Mouse (Mus musculus): ENCODE results near the gene Usf2. TPM values are rescaled to one million over a fixed set of nuclear protein-coding genes. Genes with fewer than 3 reads are reported as not detected.

Usf2 gene
- polyA plus RNA-seq (2014; fragmentation: Illumina TruSeq; extraction: RNeasy Lipid Tissue Mini Kit (QIAGEN cat#74804); ENCODE audit: low read depth, low replicate concordance): 121 TPM

DNA sequence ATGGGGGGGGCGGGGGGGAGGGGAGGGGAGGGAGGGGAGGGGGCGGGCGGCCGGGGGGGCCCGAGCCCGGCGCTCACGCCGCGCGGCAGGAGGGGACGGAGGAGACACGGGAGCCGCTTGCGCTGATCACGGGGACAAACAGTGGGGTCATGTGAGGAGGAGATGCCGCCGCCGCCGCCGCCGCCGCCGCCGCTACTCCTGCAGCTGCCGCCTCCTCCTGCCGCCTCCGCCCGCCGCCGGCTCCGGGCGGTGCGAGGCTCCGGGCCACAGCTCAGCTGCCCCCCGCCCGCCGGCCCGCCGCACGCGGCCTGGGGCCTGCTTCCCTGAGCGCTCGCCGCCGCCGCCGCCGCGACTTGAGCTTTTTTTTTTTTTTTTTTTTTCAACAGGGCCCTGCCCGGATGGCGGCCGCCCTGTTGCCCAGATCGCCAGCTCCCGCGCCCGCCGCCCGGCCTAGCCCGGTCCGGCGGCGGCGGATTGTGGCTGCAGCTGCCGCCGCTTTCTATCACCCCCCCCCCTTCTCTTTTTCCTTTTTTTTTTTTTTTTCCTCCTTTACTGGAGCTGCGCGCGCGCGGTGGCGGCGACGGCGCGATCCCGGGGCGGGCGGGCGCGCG, at the start of gene Usf2:
Gene Usf2 (minus strand): TSS at position 48 of the 611 bp plus-strand sequence.

DNA sequence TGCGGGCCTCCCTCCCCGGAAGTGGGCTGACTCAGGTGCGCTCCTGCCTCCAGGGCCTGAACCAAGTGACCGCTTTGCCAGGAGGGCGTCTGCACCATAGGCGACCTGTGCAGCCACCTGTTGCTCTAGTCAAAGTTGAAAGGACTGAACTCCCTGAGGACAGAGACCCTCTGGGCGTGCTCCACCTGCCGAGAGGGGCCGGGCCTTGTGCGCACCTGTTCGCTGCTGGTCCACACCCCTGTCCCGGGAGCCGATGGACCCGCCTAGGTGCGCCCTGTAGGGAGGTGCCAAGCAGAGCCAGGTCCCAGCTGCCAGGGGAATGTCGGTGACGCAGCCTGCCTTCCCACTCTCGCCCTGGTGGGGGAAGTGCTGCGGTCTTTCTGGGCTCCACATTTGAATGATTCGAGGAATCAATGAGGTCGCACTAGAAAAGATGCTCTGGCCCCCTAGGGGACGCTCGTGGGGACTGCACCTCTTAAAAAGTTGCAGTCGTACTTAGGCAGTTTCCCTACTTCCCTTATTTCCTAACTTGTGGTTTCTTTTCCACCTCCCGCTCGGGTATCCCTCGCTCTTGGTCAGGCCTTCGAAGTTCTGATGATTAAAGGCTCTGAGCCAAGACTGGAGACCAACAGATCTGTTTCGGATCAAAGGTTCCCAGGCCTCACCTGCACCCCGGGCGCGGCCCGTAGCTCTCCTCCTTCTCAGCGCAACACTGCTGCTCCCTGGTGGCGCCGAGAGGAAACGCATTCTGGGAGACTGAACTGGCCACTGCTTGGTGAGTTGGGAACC, 17.1 kb upstream of the Usf2 start, which contains the start of gene Fam187b:
Gene Fam187b (plus strand): TSS at position 290 of the 789 bp plus-strand sequence.

DNA sequence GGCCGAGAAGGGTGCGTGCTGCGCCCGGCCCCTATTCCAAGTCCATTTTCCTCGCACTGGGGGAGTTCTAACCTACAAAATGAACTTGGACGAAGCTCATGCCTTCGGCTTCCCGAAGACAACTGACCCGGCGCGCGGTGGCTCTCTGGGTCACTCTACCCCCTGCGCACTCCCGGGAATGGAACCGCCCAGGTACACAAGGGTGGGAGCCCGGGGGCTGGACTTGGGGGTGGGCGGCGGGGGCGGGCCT, 16.6 kb upstream of the Usf2 start, which contains the start of gene Lsr:
Gene Lsr (minus strand): TSS at position 214 of the 250 bp plus-strand sequence.

DNA sequence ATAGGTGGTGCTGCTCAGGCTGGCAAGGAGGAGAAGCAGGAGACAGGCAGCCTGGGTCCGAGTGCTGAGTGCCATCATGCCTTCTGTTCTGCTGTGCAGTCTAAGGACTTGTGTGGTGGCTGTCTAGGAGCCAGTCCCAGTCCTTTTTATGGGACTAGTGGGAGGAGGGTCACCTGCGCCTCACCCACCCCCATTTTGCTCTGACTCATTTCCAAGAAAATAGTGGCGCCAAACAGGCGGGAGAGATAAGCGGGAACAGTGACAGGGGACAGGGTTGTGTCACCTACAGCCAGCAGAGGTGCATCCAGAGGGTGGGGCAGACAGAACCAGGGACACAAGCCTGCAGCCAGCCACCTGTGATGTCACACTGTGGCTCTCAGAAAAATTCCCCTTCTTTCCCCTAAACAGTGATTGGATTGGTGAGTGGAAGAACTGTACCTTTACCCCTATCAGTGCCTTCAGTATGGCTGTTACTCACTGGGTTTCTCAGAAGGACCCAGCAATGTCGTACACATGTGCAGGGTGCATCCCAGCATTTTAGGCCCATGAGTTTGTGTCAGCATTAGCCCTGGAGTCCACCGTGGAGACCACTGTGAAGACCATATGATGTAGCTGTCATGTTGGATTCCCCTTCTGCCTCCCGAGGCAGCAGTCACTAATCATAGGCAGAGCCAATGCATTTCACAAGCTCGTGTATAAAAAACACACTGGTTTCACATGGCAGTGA, 12.5 kb downstream of the Usf2 start, which contains the start of gene Hamp:
Gene Hamp (minus strand): TSS at position 124 of the 727 bp plus-strand sequence.

DNA sequence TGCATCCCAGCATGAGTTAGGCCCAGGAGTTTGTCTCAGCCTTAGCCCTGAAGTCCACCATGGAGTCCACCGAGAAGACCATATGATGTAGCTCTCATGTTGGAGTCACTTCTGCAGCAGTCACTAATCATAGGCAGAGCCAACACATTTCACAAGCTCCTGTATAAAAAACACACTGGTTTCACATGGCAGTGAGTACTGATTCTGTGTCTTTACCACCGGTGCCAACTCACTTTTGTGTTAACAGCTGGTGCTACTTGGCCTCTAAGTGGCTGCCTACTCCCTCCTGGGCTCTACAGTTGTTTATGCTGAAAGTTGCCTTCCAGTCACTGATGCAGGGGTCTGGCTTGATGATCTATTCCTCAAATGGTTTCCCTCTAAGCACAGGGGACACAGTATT, 32.0 kb downstream of the Usf2 start, which contains the start of gene Hamp2:
Gene Hamp2 (minus strand): TSS at position 101 of the 400 bp plus-strand sequence.

DNA sequence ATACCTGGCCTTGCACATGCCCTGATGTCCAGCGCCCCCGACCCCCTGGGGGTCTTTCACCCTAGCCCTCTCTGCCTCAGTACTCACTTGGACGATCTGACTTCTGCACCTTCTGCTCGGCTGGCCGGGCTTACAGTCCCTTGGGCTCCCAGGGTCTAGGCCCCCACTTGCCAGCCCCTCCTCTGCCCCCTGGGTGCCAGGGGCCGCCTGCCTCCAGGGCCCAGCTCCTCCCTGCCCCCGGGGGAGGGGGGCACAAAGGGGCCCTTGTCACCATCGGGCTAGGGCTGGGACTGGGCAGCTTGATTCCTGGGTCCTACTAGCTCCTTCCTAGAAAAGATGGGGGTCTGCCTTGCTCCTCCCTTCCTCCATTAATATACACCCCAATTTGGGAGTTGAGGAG, 41.9 kb downstream of the Usf2 start, which contains the start of gene Mag:
Gene Mag (minus strand): TSS at position 142 of the 400 bp plus-strand sequence.

Other genes with a start within 250 kb of the Usf2 start
- not detected for gene Atp4a, start 244.6 kb downstream of the Usf2 start, polyA plus RNA-seq (2014; fragmentation: Illumina TruSeq; extraction: RNeasy Lipid Tissue Mini Kit (QIAGEN cat#74804); ENCODE audit: low read depth, low replicate concordance)
- gene Tmem147, start 227.3 kb downstream of the Usf2 start, polyA plus RNA-seq (2014; fragmentation: Illumina TruSeq; extraction: RNeasy Lipid Tissue Mini Kit (QIAGEN cat#74804); ENCODE audit: low read depth, low replicate concordance): 14.1 TPM
- gene Gapdhs, start 213.1 kb downstream of the Usf2 start, polyA plus RNA-seq (2014; fragmentation: Illumina TruSeq; extraction: RNeasy Lipid Tissue Mini Kit (QIAGEN cat#74804); ENCODE audit: low read depth, low replicate concordance): not detected
- 12.7 TPM for gene Sbsn, start 205.3 kb downstream of the Usf2 start, polyA plus RNA-seq (2014; fragmentation: Illumina TruSeq; extraction: RNeasy Lipid Tissue Mini Kit (QIAGEN cat#74804); ENCODE audit: low read depth, low replicate concordance)
- 7.0 TPM for gene Dmkn, start 193.0 kb downstream of the Usf2 start, polyA plus RNA-seq (2014; fragmentation: Illumina TruSeq; extraction: RNeasy Lipid Tissue Mini Kit (QIAGEN cat#74804); ENCODE audit: low read depth, low replicate concordance)
- not detected for gene Krtdap, start 168.9 kb downstream of the Usf2 start, polyA plus RNA-seq (2014; fragmentation: Illumina TruSeq; extraction: RNeasy Lipid Tissue Mini Kit (QIAGEN cat#74804); ENCODE audit: low read depth, low replicate concordance)
- 1.3 TPM for gene Ffar2, start 133.0 kb downstream of the Usf2 start, polyA plus RNA-seq (2014; fragmentation: Illumina TruSeq; extraction: RNeasy Lipid Tissue Mini Kit (QIAGEN cat#74804); ENCODE audit: low read depth, low replicate concordance)
- not detected for gene Ffar3, start 100.6 kb downstream of the Usf2 start, polyA plus RNA-seq (2014; fragmentation: Illumina TruSeq; extraction: RNeasy Lipid Tissue Mini Kit (QIAGEN cat#74804); ENCODE audit: low read depth, low replicate concordance)
- not detected for gene Ffar1, start 95.2 kb downstream of the Usf2 start, polyA plus RNA-seq (2014; fragmentation: Illumina TruSeq; extraction: RNeasy Lipid Tissue Mini Kit (QIAGEN cat#74804); ENCODE audit: low read depth, low replicate concordance)
- gene Cd22, start 76.5 kb downstream of the Usf2 start, polyA plus RNA-seq (2014; fragmentation: Illumina TruSeq; extraction: RNeasy Lipid Tissue Mini Kit (QIAGEN cat#74804); ENCODE audit: low read depth, low replicate concordance): not detected
- not detected for gene Mag, start 41.9 kb downstream of the Usf2 start, polyA plus RNA-seq (2014; fragmentation: Illumina TruSeq; extraction: RNeasy Lipid Tissue Mini Kit (QIAGEN cat#74804); ENCODE audit: low read depth, low replicate concordance)
- not detected for gene Hamp2, start 32.1 kb downstream of the Usf2 start, polyA plus RNA-seq (2014; fragmentation: Illumina TruSeq; extraction: RNeasy Lipid Tissue Mini Kit (QIAGEN cat#74804); ENCODE audit: low read depth, low replicate concordance)
- gene Hamp, start 12.8 kb downstream of the Usf2 start, polyA plus RNA-seq (2014; fragmentation: Illumina TruSeq; extraction: RNeasy Lipid Tissue Mini Kit (QIAGEN cat#74804); ENCODE audit: low read depth, low replicate concordance): 67.1 TPM
- not detected for gene Lsr, start 16.7 kb upstream of the Usf2 start, polyA plus RNA-seq (2014; fragmentation: Illumina TruSeq; extraction: RNeasy Lipid Tissue Mini Kit (QIAGEN cat#74804); ENCODE audit: low read depth, low replicate concordance)
- not detected for gene Fam187b, start 17.0 kb upstream of the Usf2 start, polyA plus RNA-seq (2014; fragmentation: Illumina TruSeq; extraction: RNeasy Lipid Tissue Mini Kit (QIAGEN cat#74804); ENCODE audit: low read depth, low replicate concordance)
- 5.8 TPM for gene Fxyd5, start 85.7 kb upstream of the Usf2 start, polyA plus RNA-seq (2014; fragmentation: Illumina TruSeq; extraction: RNeasy Lipid Tissue Mini Kit (QIAGEN cat#74804); ENCODE audit: low read depth, low replicate concordance)
- gene Fxyd7, start 94.7 kb upstream of the Usf2 start, polyA plus RNA-seq (2014; fragmentation: Illumina TruSeq; extraction: RNeasy Lipid Tissue Mini Kit (QIAGEN cat#74804); ENCODE audit: low read depth, low replicate concordance): not detected
- 4.9 TPM for gene Fxyd1, start 100.4 kb upstream of the Usf2 start, polyA plus RNA-seq (2014; fragmentation: Illumina TruSeq; extraction: RNeasy Lipid Tissue Mini Kit (QIAGEN cat#74804); ENCODE audit: low read depth, low replicate concordance)
- gene Lgi4, start 102.5 kb upstream of the Usf2 start, polyA plus RNA-seq (2014; fragmentation: Illumina TruSeq; extraction: RNeasy Lipid Tissue Mini Kit (QIAGEN cat#74804); ENCODE audit: low read depth, low replicate concordance): 0.23 TPM
- gene Fxyd3, start 119.9 kb upstream of the Usf2 start, polyA plus RNA-seq (2014; fragmentation: Illumina TruSeq; extraction: RNeasy Lipid Tissue Mini Kit (QIAGEN cat#74804); ENCODE audit: low read depth, low replicate concordance): not detected
- gene Hpn, start 158.5 kb upstream of the Usf2 start, polyA plus RNA-seq (2014; fragmentation: Illumina TruSeq; extraction: RNeasy Lipid Tissue Mini Kit (QIAGEN cat#74804); ENCODE audit: low read depth, low replicate concordance): not detected
- 0.64 TPM for gene Scn1b, start 170.2 kb upstream of the Usf2 start, polyA plus RNA-seq (2014; fragmentation: Illumina TruSeq; extraction: RNeasy Lipid Tissue Mini Kit (QIAGEN cat#74804); ENCODE audit: low read depth, low replicate concordance)
- gene Gramd1a, start 199.1 kb upstream of the Usf2 start, polyA plus RNA-seq (2014; fragmentation: Illumina TruSeq; extraction: RNeasy Lipid Tissue Mini Kit (QIAGEN cat#74804); ENCODE audit: low read depth, low replicate concordance): 6.1 TPM

Data from adrenal gland, adult 10 weeks (tissue).